ENCODE assay signal across 26 mouse cellular contexts in genomic region chr17:29152547-29152946, GRCm38 (mm10). TPM values are rescaled to one million over a fixed set of nuclear protein-coding genes. Genes with fewer than 3 reads are reported as not detected.
DNase-seq lines count a peak whose midpoint lies in the region; ATAC-seq and TF ChIP-seq lines count a peak whose summit lies in the region.
"Had no signal": no experiment of that assay in that cellular context is flagged by ENCODE, and none has a peak within 500 bp of the region (broad histone marks: within the 10 kb centered on the region; RNA-seq: fewer than 3 reads in every experiment).

No protein-coding gene starts in this region.

- WGBS in thymus, adult 2 months = 6% methylated on average over 5 of the region's 5 CpGs

- no peak overlapping the region for H3K4me3 ChIP-seq in myocyte
- no peak overlapping the region for H3K4me3 ChIP-seq in thymus, adult 2 months (ENCODE audit: control insufficient read depth, insufficient read depth, low read length)
- H3K4me3 ChIP-seq: embryonic facial prominence, embryonic 10.5 days; heart, embryonic 15.5 days; liver, embryonic 15.5 days; lung, embryonic 15.5 days; neural tube, embryonic 12.5 days had no signal

- ATAC-seq in megakaryocyte progenitor cell, adult 5-6 weeks (replicated peaks; ENCODE audit: poor library complexity) = no peak
- ATAC-seq: forebrain, embryonic 16.5 days had no signal

- H3K79me2 ChIP-seq in myocyte (ENCODE audit: control insufficient read depth, insufficient read depth) = no peaks in the 10 kb centered on the region

- no peak for TF ChIP-seq CTCF in thymus, adult 2 months (IDR thresholded peaks at IDR 0.05; ENCODE audit: borderline replicate concordance, control insufficient read depth, extremely low read depth, insufficient read depth, low read length, poor library complexity)

- H3ac ChIP-seq in myocyte (ENCODE audit: control insufficient read depth, insufficient read length) = no peak overlapping the region

- DNase-seq in T-cell, adult 2 months (ENCODE audit: low spot score) = peak; percentile 44
- DNase-seq in thymus, adult 2 months = peak; percentile 64
- peak; percentile 64 for DNase-seq in thymus, postnatal 4 days
- no peak for DNase-seq in testis, postnatal 10 days (ENCODE audit: low spot score)
- no peak for DNase-seq in embryo, embryonic 10.5 days (ENCODE audit: low spot score)
- DNase-seq: adrenal gland, postnatal 14 days; cerebellum, adult 8-10 months; heart, postnatal 36 days; kidney, adult 8-10 months; kidney, postnatal 10 days; left cerebral cortex, postnatal 4 days; liver; lung, postnatal 36 days; retina, postnatal 1 day had no signal

- TF ChIP-seq POLR2A in myocyte (IDR thresholded peaks at IDR 0.05; ENCODE audit: insufficient read length, low read depth) = no peak
- no peak for TF ChIP-seq POLR2A in thymus, adult 2 months (IDR thresholded peaks at IDR 0.05; ENCODE audit: control insufficient read depth, extremely low read depth, insufficient read depth, low read length, poor library complexity)

- no peaks in the 10 kb centered on the region for H3K27me3 ChIP-seq in myocyte (ENCODE audit: control insufficient read depth, insufficient read depth, insufficient read length)
- no peaks in the 10 kb centered on the region for H3K27me3 ChIP-seq in thymus, adult 2 months (ENCODE audit: control insufficient read depth, insufficient read depth, low read length)
- H3K27me3 ChIP-seq: heart, embryonic 15.5 days; liver, embryonic 15.5 days; lung, embryonic 15.5 days; neural tube, embryonic 12.5 days had no signal

- no peaks in the 10 kb centered on the region for H3K36me3 ChIP-seq in myocyte (ENCODE audit: control insufficient read depth, insufficient read depth)
- H3K36me3 ChIP-seq in thymus, adult 2 months (ENCODE audit: control insufficient read depth, insufficient read depth, low read length) = no peaks in the 10 kb centered on the region
- H3K36me3 ChIP-seq: embryonic facial prominence, embryonic 10.5 days; heart, embryonic 15.5 days; liver, embryonic 15.5 days; lung, embryonic 15.5 days; neural tube, embryonic 12.5 days had no signal

- H3K4me2 ChIP-seq in myocyte (ENCODE audit: low read depth) = no peak overlapping the region
- H3K4me2 ChIP-seq: heart, embryonic 15.5 days; hindbrain, embryonic 14.5 days; liver, embryonic 15.5 days; lung, embryonic 15.5 days; neural tube, embryonic 12.5 days had no signal

- peaks cover 74% of the 10 kb centered on the region for H3K4me1 ChIP-seq in thymus, adult 2 months (replicated peaks; ENCODE audit: control insufficient read depth, insufficient read depth, low read length)

- peak overlapping the region; percentile 68 for H3K27ac ChIP-seq in thymus, adult 2 months (ENCODE audit: control insufficient read depth, insufficient read depth, low read length)
- H3K27ac ChIP-seq: embryonic facial prominence, embryonic 10.5 days; heart, embryonic 15.5 days; hindbrain, embryonic 14.5 days; liver, embryonic 15.5 days; lung, embryonic 15.5 days; neural tube, embryonic 12.5 days; stomach, postnatal 0 days had no signal

TF ChIP-seq in myocyte, 11 proteins besides CTCF, POLR2A, EP300 and RAD21:
- TF ChIP-seq USF1 (IDR thresholded peaks at IDR 0.05; ENCODE audit: low read depth) = no peak
- TF ChIP-seq MAX (IDR thresholded peaks at IDR 0.05; ENCODE audit: low read depth) = no peak
- no peak for TF ChIP-seq POLR2AphosphoS2 (IDR thresholded peaks at IDR 0.05; ENCODE audit: insufficient read length, low read depth)
- TF ChIP-seq CEBPB (IDR thresholded peaks at IDR 0.05; ENCODE audit: insufficient read depth, poor library complexity, severe bottlenecking) = no peak
- peak; percentile 73 to 97 (median 77) for TF ChIP-seq MYOG (IDR thresholded peaks at IDR 0.05; ENCODE audit: control insufficient read depth in 1 of 3, insufficient read depth in 1 of 3, insufficient read length in 2 of 3, low read depth in 2 of 3)
- peak; percentile 83 for TF ChIP-seq TCF3 (IDR thresholded peaks at IDR 0.05; ENCODE audit: insufficient read length, low read depth)
- peak; percentile 37 for TF ChIP-seq TCF12 (IDR thresholded peaks at IDR 0.05; ENCODE audit: insufficient read depth, poor library complexity, severe bottlenecking)
- no peak for TF ChIP-seq SRF (IDR thresholded peaks at IDR 0.05; ENCODE audit: control insufficient read depth, insufficient read length, low read depth)
- peak; percentile 40 to 98 (median 77) for TF ChIP-seq MYOD1 (IDR thresholded peaks at IDR 0.05; ENCODE audit: control insufficient read depth in 1 of 3, insufficient read length in 2 of 3, low read depth in 2 of 3)

RNA-seq across cellular contexts. Expression of gene Rab44, which starts 38.6 kb away (rescaled TPM):
- polyA plus RNA-seq in myocyte (2012; fragmentation: generic; extraction: Trizol) = 6.8 TPM
- polyA plus RNA-seq in thymus, adult 2 months (2012; rRNA removed) = 8.3 and 8.9 TPM in 2 replicates
- 188 and 202 TPM in 2 replicates for total RNA-seq in megakaryocyte progenitor cell, adult 5-6 weeks (2015)
- 286 and 295 TPM in 2 replicates for total RNA-seq in megakaryocyte progenitor cell, adult 5-6 weeks (2017)
- total RNA-seq: layer of hippocampus, adult 18-20 months; midbrain, postnatal 0 days had no signal
- polyA plus RNA-seq: forebrain, embryonic 16.5 days; hindbrain, embryonic 14.5 days; midbrain, postnatal 0 days had no signal

Comparison
In these comparisons a context has a peak if more than half of its experiments do, and no peak if none do; other contexts are left out.
1. DNase-seq: peak in T-cell, adult 2 months (single experiment), thymus, adult 2 months (single experiment) and thymus, postnatal 4 days (single experiment); none in testis, postnatal 10 days (single experiment) and embryo, embryonic 10.5 days (single experiment).